ENCODE assay signal across 12 mouse cellular contexts in the genomic region with DNA sequence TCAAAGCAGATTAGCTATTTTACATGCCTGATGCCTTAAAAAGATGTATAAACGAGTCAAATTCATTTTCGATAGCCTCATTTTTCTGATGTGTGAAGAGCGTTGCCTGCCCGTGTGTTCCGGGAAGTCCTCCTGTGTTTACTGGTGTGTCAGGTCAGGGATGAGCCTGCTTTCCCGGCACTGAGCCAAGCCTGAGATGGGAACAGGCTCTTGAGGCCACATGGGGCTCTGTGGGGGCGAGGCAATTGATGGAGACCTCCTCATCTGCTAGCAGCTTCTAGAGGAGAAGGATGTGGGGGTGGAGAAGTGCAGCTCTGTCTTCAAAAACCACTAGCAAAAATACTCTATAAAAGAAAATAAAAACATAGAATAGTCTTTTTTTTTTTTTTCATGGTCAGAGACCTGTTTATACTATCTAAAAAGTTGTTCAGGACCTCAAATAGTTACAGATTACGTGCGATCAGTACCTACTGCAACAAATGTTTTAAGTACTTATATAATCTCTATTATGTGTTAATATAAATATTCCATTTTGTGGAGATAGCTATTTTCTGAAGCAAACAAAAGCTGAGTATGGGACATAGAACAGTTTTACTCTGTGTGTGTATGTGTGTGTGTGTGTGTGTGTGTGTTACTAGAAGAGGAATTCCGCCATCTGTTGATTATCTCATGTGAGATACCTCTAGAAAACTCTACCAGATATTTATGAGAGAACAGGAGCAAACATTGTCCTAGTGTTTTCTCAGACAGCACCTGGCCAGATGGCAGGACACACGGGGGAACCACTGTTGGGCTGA.
DNase-seq lines count a peak whose midpoint lies in the region; ATAC-seq and TF ChIP-seq lines count a peak whose summit lies in the region.
"Had no signal": no experiment of that assay in that cellular context is flagged by ENCODE, and none has a peak within 500 bp of the region (broad histone marks: within the 10 kb centered on the region; RNA-seq: fewer than 3 reads in every experiment).

No protein-coding gene starts in this region.

- H3K4me2 ChIP-seq in kidney, embryonic 14.5 days (replicated peaks; ENCODE audit: low read depth, low read length): no peak overlapping the region
- H3K4me2 ChIP-seq in stomach, embryonic 15.5 days: no peak overlapping the region
- no peak overlapping the region for H3K4me2 ChIP-seq in stomach, postnatal 0 days (replicated peaks; ENCODE audit: low read depth)
- H3K4me2 ChIP-seq: limb, embryonic 15.5 days had no signal

- no peak overlapping the region for H3K27ac ChIP-seq in kidney, embryonic 14.5 days (ENCODE audit: low read depth, low read length)
- H3K27ac ChIP-seq in stomach, embryonic 15.5 days: no peak overlapping the region
- no peak overlapping the region for H3K27ac ChIP-seq in stomach, postnatal 0 days (replicated peaks)
- H3K27ac ChIP-seq: limb, embryonic 15.5 days had no signal

- H3K4me3 ChIP-seq in kidney, embryonic 14.5 days (ENCODE audit: low read length): no peak overlapping the region
- H3K4me3 ChIP-seq in stomach, embryonic 15.5 days (replicated peaks): no peak overlapping the region
- H3K4me3 ChIP-seq in stomach, postnatal 0 days (ENCODE audit: low read depth, low read length): no peak overlapping the region
- H3K4me3 ChIP-seq: limb, embryonic 15.5 days had no signal

- no peak for TF ChIP-seq CTCF in stomach, postnatal 0 days (IDR thresholded peaks at IDR 0.05; ENCODE audit: low read depth)

- 66% methylated on average over 11 of the region's 11 CpGs for WGBS in kidney, embryonic 14.5 days
- WGBS in stomach, embryonic 15.5 days: 53% methylated on average over 11 of the region's 11 CpGs
- 56% methylated on average over 11 of the region's 11 CpGs for WGBS in stomach, postnatal 0 days

- no peak for TF ChIP-seq EP300 in stomach, postnatal 0 days (optimal IDR thresholded peaks at IDR 0.05)

- no peaks in the 10 kb centered on the region for H3K27me3 ChIP-seq in kidney, embryonic 14.5 days (ENCODE audit: control insufficient read depth, insufficient read depth, low read length)
- no peaks in the 10 kb centered on the region for H3K27me3 ChIP-seq in stomach, embryonic 15.5 days (replicated peaks)
- no peaks in the 10 kb centered on the region for H3K27me3 ChIP-seq in stomach, postnatal 0 days (ENCODE audit: control insufficient read depth, insufficient read depth, low read length)
- H3K27me3 ChIP-seq: limb, embryonic 15.5 days had no signal

- no peaks in the 10 kb centered on the region for H3K9me3 ChIP-seq in kidney, embryonic 14.5 days (ENCODE audit: control insufficient read depth, low read length)
- no peaks in the 10 kb centered on the region for H3K9me3 ChIP-seq in stomach, embryonic 15.5 days
- H3K9me3 ChIP-seq in stomach, postnatal 0 days (ENCODE audit: control insufficient read depth, low read length): no peaks in the 10 kb centered on the region
- H3K9me3 ChIP-seq: limb, embryonic 15.5 days had no signal

- no peaks in the 10 kb centered on the region for H3K36me3 ChIP-seq in kidney, embryonic 14.5 days (ENCODE audit: control insufficient read depth, insufficient read depth, low read length)
- no peaks in the 10 kb centered on the region for H3K36me3 ChIP-seq in stomach, embryonic 15.5 days
- H3K36me3 ChIP-seq in stomach, postnatal 0 days (ENCODE audit: control insufficient read depth, insufficient read depth, low read length): no peaks in the 10 kb centered on the region
- H3K36me3 ChIP-seq: limb, embryonic 15.5 days had no signal

- no peak overlapping the region for H3K9ac ChIP-seq in kidney, embryonic 14.5 days (ENCODE audit: low read depth, low read length)
- H3K9ac ChIP-seq in stomach, embryonic 15.5 days: no peak overlapping the region
- no peak overlapping the region for H3K9ac ChIP-seq in stomach, postnatal 0 days (ENCODE audit: low read length)
- H3K9ac ChIP-seq: forebrain, postnatal 0 days; limb, embryonic 15.5 days had no signal

- H3K4me1 ChIP-seq in kidney, embryonic 14.5 days (ENCODE audit: control insufficient read depth, insufficient read depth, low read length): 0 out of 2 replicates have a peak, but pooled peaks cover 3% of the 10 kb centered on the region
- H3K4me1 ChIP-seq in stomach, embryonic 15.5 days: peaks cover 7% of the 10 kb centered on the region; the same call in 1 of the 2 replicates
- H3K4me1 ChIP-seq in stomach, postnatal 0 days (replicated peaks; ENCODE audit: control insufficient read depth, insufficient read depth): no peaks in the 10 kb centered on the region
- H3K4me1 ChIP-seq: limb, embryonic 15.5 days had no signal

- 0 out of 2 replicates have a peak, but pooled peaks have one; percentile 29 for ATAC-seq in frontal cortex, adult (ENCODE audit: low TSS enrichment)
- ATAC-seq in kidney, embryonic 14.5 days (ENCODE audit: low FRiP score, low TSS enrichment): no peak
- 0 out of 2 replicates have a peak, but pooled peaks have one; percentile 50 for ATAC-seq in stomach, embryonic 15.5 days (ENCODE audit: insufficient read depth, low FRiP score, low read depth)
- no peak for ATAC-seq in stomach, postnatal 0 days (ENCODE audit: low FRiP score, low TSS enrichment)
- ATAC-seq: forebrain, postnatal 0 days had no signal

- no peak for DNase-seq in frontal cortex, postnatal 14 days (ENCODE audit: low spot score in 2 of 2)
- DNase-seq in kidney, postnatal 4 days: peak; percentile 24 to 47
- no peak for DNase-seq in stomach, postnatal 0 days (ENCODE audit: low spot score)
- no peak for DNase-seq in T-cell, adult 2 months (ENCODE audit: low spot score)
- DNase-seq: forebrain, postnatal 0 days; kidney, adult 8-10 months; layer of hippocampus, postnatal 36 days; lung, postnatal 36 days had no signal

Comparison
In these comparisons a context has a peak if more than half of its experiments do, and no peak if none do; other contexts are left out.
1. ATAC-seq: peak in frontal cortex, adult (single experiment) and stomach, embryonic 15.5 days (single experiment); none in kidney, embryonic 14.5 days (single experiment) and stomach, postnatal 0 days (single experiment).
2. DNase-seq: peak in kidney, postnatal 4 days (2 of 2); none in frontal cortex, postnatal 14 days (0 of 2), stomach, postnatal 0 days (single experiment) and T-cell, adult 2 months (single experiment).